Comparison of ENCODE assay signal across 8 mouse cellular contexts in genomic region chr2:102867396-102868088, GRCm38 (mm10). TPM values are rescaled to one million over a fixed set of nuclear protein-coding genes. Genes with fewer than 3 reads are reported as not detected.
DNase-seq lines count a peak whose midpoint lies in the region; ATAC-seq and TF ChIP-seq lines count a peak whose summit lies in the region.
"Had no signal": no experiment of that assay in that cellular context is flagged by ENCODE, and none has a peak within 500 bp of the region (broad histone marks: within the 10 kb centered on the region; RNA-seq: fewer than 3 reads in every experiment).

No protein-coding gene starts in this region.

- peak overlapping the region; percentile 63 for H3K27ac ChIP-seq in heart, postnatal 0 days (ENCODE audit: low read depth)
- H3K27ac ChIP-seq: limb, embryonic 13.5 days had no signal

- no peak for TF ChIP-seq EP300 in heart, postnatal 0 days (IDR thresholded peaks at IDR 0.05; ENCODE audit: low read depth)

- no peak for TF ChIP-seq CTCF in G1E (IDR thresholded peaks at IDR 0.05; ENCODE audit: low read depth, low read length)
- no peak for TF ChIP-seq CTCF in heart, postnatal 0 days (IDR thresholded peaks at IDR 0.05; ENCODE audit: low read depth)

- WGBS in heart, postnatal 0 days, result 27% methylated on average over 6 of the region's 6 CpGs

- H3K4me3 ChIP-seq in G1E (ENCODE audit: low read depth, low read length), result peak overlapping the region; percentile 58; the same call in 1 of the 2 replicates
- no peak overlapping the region for H3K4me3 ChIP-seq in heart, postnatal 0 days (ENCODE audit: low read depth, low read length)
- H3K4me3 ChIP-seq: limb, embryonic 13.5 days had no signal

- H3K9me3 ChIP-seq in G1E (replicated peaks), result no peaks in the 10 kb centered on the region
- H3K9me3 ChIP-seq in heart, postnatal 0 days (replicated peaks; ENCODE audit: control insufficient read depth, low read length), result no peaks in the 10 kb centered on the region
- H3K9me3 ChIP-seq: limb, embryonic 13.5 days had no signal

- H3K9ac ChIP-seq in heart, postnatal 0 days (replicated peaks; ENCODE audit: low read depth, low read length), result no peak overlapping the region
- H3K9ac ChIP-seq: limb, embryonic 13.5 days had no signal

- H3K36me3 ChIP-seq in G1E (replicated peaks), result peaks cover 61% of the 10 kb centered on the region
- H3K36me3 ChIP-seq in heart, postnatal 0 days (replicated peaks; ENCODE audit: control insufficient read depth, insufficient read depth, low read length), result no peaks in the 10 kb centered on the region
- H3K36me3 ChIP-seq: limb, embryonic 13.5 days had no signal

- peak overlapping the region; percentile 3; the same call in 1 of the 2 replicates for H3K4me2 ChIP-seq in heart, postnatal 0 days (ENCODE audit: low read depth, low read length)
- H3K4me2 ChIP-seq: limb, embryonic 13.5 days had no signal

- DNase-seq in CD4-positive helper T cell, adult 2 months (ENCODE audit: low read depth, low spot score), result peak; percentile 77
- DNase-seq in G1E (ENCODE audit: low spot score), result peak; percentile 33
- peak; percentile 25 for DNase-seq in heart, postnatal 0 days (ENCODE audit: low spot score)
- no peak for DNase-seq in gastrocnemius, adult 8-10 months (ENCODE audit: low spot score in 2 of 2)
- no peak for DNase-seq in adrenal gland, adult 2 months

- peak; percentile 87 for ATAC-seq in G1E (ENCODE audit: extremely low read depth, insufficient number of reproducible peaks, low FRiP score, poor library complexity, severe bottlenecking)
- no peak for ATAC-seq in heart, postnatal 0 days (ENCODE audit: insufficient read depth, low read depth)
- peak; percentile 67 for ATAC-seq in megakaryocyte-erythroid progenitor cell, adult 5-6 weeks (replicated peaks; ENCODE audit: low FRiP score, low TSS enrichment, poor library complexity, severe bottlenecking)
- ATAC-seq in frontal cortex, adult (ENCODE audit: low TSS enrichment), result no peak

- no peaks in the 10 kb centered on the region for H3K27me3 ChIP-seq in G1E (ENCODE audit: insufficient read depth, low read length)
- H3K27me3 ChIP-seq in heart, postnatal 0 days (ENCODE audit: control insufficient read depth, insufficient read depth, low read length), result no peaks in the 10 kb centered on the region
- H3K27me3 ChIP-seq: limb, embryonic 13.5 days had no signal

- peaks cover 42% of the 10 kb centered on the region for H3K4me1 ChIP-seq in G1E (ENCODE audit: insufficient read depth, low read depth, low read length)
- H3K4me1 ChIP-seq in heart, postnatal 0 days (ENCODE audit: control insufficient read depth, insufficient read depth), result peaks cover 23% of the 10 kb centered on the region
- H3K4me1 ChIP-seq: limb, embryonic 13.5 days had no signal

RNA-seq across cellular contexts. Expression of gene Cd44, which starts 33.9 kb away (rescaled TPM):
- total RNA-seq in G1E (2014; fragmentation: Nextera tagmentation) (79.2 and 80.0 TPM in 2 replicates), G1E (2017) (39.8 and 40.7 TPM in 2 replicates)
- polyA plus RNA-seq in G1E (2012), result 2.9 and 5.5 TPM in 2 replicates
- 12.5 and 25.8 TPM in 2 replicates for total RNA-seq in heart, postnatal 0 days (2014; rRNA removed; ENCODE audit: low replicate concordance)
- 7.4 and 9.3 TPM in 2 replicates for polyA plus RNA-seq in heart, postnatal 0 days (2015; fragmentation: Nextera tagmentation; extraction: Ambion mirVana)
- 111 and 112 TPM in 2 replicates for total RNA-seq in megakaryocyte-erythroid progenitor cell, adult 5-6 weeks (2014; fragmentation: Nextera tagmentation)
- total RNA-seq in megakaryocyte-erythroid progenitor cell, adult 5-6 weeks (2017), result 124 and 143 TPM in 2 replicates
- total RNA-seq in gastrocnemius, adult 8-10 months (2022), result 1 to 10 TPM; 2.2 to 5.0 (median 3.4) TPM
- 10 to 100 TPM; 53.7 to 60.7 TPM for total RNA-seq in adrenal gland, adult 2 months (2021)
- 9.5 and 12.8 TPM in 2 replicates for polyA plus RNA-seq in adrenal gland, adult 2 months (2012; rRNA removed)

Comparison
In these comparisons a context has a peak if more than half of its experiments do, and no peak if none do; other contexts are left out.
1. DNase-seq: peak in CD4-positive helper T cell, adult 2 months (single experiment), G1E (single experiment) and heart, postnatal 0 days (single experiment); none in gastrocnemius, adult 8-10 months (0 of 2) and adrenal gland, adult 2 months (single experiment).
2. ATAC-seq: peak in G1E (single experiment) and megakaryocyte-erythroid progenitor cell, adult 5-6 weeks (single experiment); none in heart, postnatal 0 days (single experiment) and frontal cortex, adult (single experiment).